Mouse (Mus musculus) megakaryocyte, adult 5-6 weeks (primary cell): ENCODE measurements at regions not wholly inside any gene's neighbourhood (a gene's known extent, or its start where the extent isn't known, plus 50 kb on each side); places are given as distances from the start of the nearest gene placed in this dataset.

Source experiments
- ATAC-seq: 2 replicates; pipeline ENCODE4 v1.8.0; 2016; ENCODE audit warnings: mild to moderate bottlenecking, inconsistent platforms; ENCODE audit not compliant: poor library complexity, severe bottlenecking

GRCm38 (mm10) chr3:154513566-154513965 lies 82.9 kb upstream of the Cryz start:
- no peak for ATAC-seq

GRCm38 (mm10) chr3:154510160-154510559 lies 86.4 kb upstream of the Cryz start:
- ATAC-seq, result peak; percentile 74

- peak; percentile 56 for ATAC-seq
Observed at GRCm38 (mm10) chr3:154509394-154509793, 87.1 kb upstream of the Cryz start.

GRCm38 (mm10) chr3:154493387-154493920 lies 103.1 kb upstream of the Cryz start:
- ATAC-seq, result no peak

- ATAC-seq, result no peak
Observed at GRCm38 (mm10) chr3:154472426-154472825, 124.1 kb upstream of the Cryz start.

- no peak for ATAC-seq
Observed at GRCm38 (mm10) chr3:154467581-154468374, 128.7 kb upstream of the Cryz start.

GRCm38 (mm10) chr3:154458208-154458607 lies 127.7 kb upstream of the Lhx8 start:
- ATAC-seq, result no peak

GRCm38 (mm10) chr3:154453025-154453424 lies 122.6 kb upstream of the Lhx8 start:
- no peak for ATAC-seq

- no peak for ATAC-seq
Observed at GRCm38 (mm10) chr3:154452585-154452984, 122.1 kb upstream of the Lhx8 start.

GRCm38 (mm10) chr3:154451169-154451568 lies 120.7 kb upstream of the Lhx8 start:
- ATAC-seq, result no peak

GRCm38 (mm10) chr3:154443351-154444075 lies 113.1 kb upstream of the Lhx8 start:
- ATAC-seq, result no peak

GRCm38 (mm10) chr3:154441454-154441853 lies 111.0 kb upstream of the Lhx8 start:
- no peak for ATAC-seq

- ATAC-seq, result no peak
Observed at GRCm38 (mm10) chr3:154440899-154441298, 110.4 kb upstream of the Lhx8 start.

- ATAC-seq, result no peak
Observed at GRCm38 (mm10) chr3:154430856-154431255, 100.4 kb upstream of the Lhx8 start.

- no peak for ATAC-seq
Observed at GRCm38 (mm10) chr3:154429666-154430065, 99.2 kb upstream of the Lhx8 start.

- ATAC-seq, result no peak
Observed at GRCm38 (mm10) chr3:154424589-154424988, 94.1 kb upstream of the Lhx8 start.

- ATAC-seq, result no peak
Observed at GRCm38 (mm10) chr3:154421461-154421950, 91.0 kb upstream of the Lhx8 start.

- no peak for ATAC-seq
Observed at GRCm38 (mm10) chr3:154418177-154418832, 87.8 kb upstream of the Lhx8 start.

- no peak for ATAC-seq
Observed at GRCm38 (mm10) chr3:154414358-154414757, 83.9 kb upstream of the Lhx8 start.

- no peak for ATAC-seq
Observed at GRCm38 (mm10) chr3:154410292-154410691, 79.8 kb upstream of the Lhx8 start.

GRCm38 (mm10) chr3:154402081-154402480 lies 71.6 kb upstream of the Lhx8 start:
- no peak for ATAC-seq
